Mouse (Mus musculus) heart, postnatal 0 days (tissue): ENCODE measurements at regions not wholly inside any gene's neighbourhood (a gene's known extent, or its start where the extent isn't known, plus 50 kb on each side); places are given as distances from the start of the nearest gene placed in this dataset.

Experiments used
- CTCF ChIP-seq: IDR thresholded peaks from 2 replicates; pipeline ENCODE4 v1.5.1; 2016; ENCODE audit warnings: antibody characterized with exemption, control low read depth, low read depth
- EP300 ChIP-seq: IDR thresholded peaks from 2 replicates; pipeline ENCODE4 v1.6.1; 2016; ENCODE audit warnings: antibody characterized with exemption, low read depth

- TF ChIP-seq EP300: no peak
- no peak for TF ChIP-seq CTCF
Observed at GRCm38 (mm10) chr2:17868145-17868544, 128.6 kb downstream of the H2al2a start.
